Mouse (Mus musculus): ENCODE measurements around the gene Rps11. TPM values are rescaled to one million over a fixed set of nuclear protein-coding genes. Genes with fewer than 3 reads are reported as not detected.
"Not testable (repeated sequence)": the region's sequence is repeated elsewhere in the genome, so short reads cannot be mapped to it uniquely, and the experiment has no call there.

The Rps11 gene
- total and polyA plus RNA-seq, 3 experiments: 186 to 613 (median 534) TPM

- peaks cover 6% of the 10 kb centered on the region; the same call in 1 of the 2 replicates for H3K4me1 ChIP-seq (ENCODE audit: control insufficient read depth, insufficient read depth, low read length)
- H3K79me2 ChIP-seq (replicated peaks; ENCODE audit: control insufficient read depth, insufficient read depth, low read length): no peaks in the 10 kb centered on the region
- peak overlapping the region; percentile 92 for H3K9ac ChIP-seq (ENCODE audit: low read depth, low read length)
- no peak for TF ChIP-seq CTCF (IDR thresholded peaks at IDR 0.05)
- peaks cover 2% of the 10 kb centered on the region for H3K36me3 ChIP-seq (ENCODE audit: control insufficient read depth, insufficient read depth, low read length)
- WGBS: under 1% methylated on average over 5 of the region's 5 CpGs
- DNase-seq: no peak
- intact Hi-C loops (cut with DNase I): no loop called here
- peak overlapping the region; percentile 69 for H3K4me3 ChIP-seq
- H3K27me3 ChIP-seq (ENCODE audit: control insufficient read depth, insufficient read depth, low read length): no peaks in the 10 kb centered on the region
- peak overlapping the region; percentile 97 for H3K27ac ChIP-seq
These were observed 29.3 kb upstream of the Rps11 start for GRCm38 (mm10) chr7:45153586-45153985.

- intact Hi-C loops (cut with DNase I); DNase-seq: not testable (repeated sequence)
These were observed 28.8 kb upstream of the Rps11 start for GRCm38 (mm10) chr7:45153052-45153451.

DNA sequence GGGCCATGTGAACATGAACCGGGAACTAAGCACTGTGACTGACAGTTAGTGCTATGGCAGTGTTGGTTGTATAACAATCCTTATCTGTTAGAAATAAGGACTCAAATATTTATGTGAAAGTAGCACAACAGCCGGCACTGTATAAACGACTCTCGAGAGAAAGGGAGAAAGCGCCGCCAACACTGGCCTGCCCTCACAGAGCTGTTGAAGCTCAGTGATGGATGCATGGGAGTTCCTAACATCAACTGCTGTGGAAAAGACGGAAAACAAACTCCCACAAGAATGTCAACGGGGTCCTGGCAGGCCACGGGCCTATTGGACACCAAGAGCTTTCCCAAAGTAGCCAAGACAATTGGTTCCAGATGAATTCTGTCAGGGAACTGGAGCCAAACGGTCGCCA, 27.1 kb upstream of the Rps11 start:
- H3K36me3 ChIP-seq (ENCODE audit: control insufficient read depth, insufficient read depth, low read length): peaks cover 2% of the 10 kb centered on the region
- H3K27ac ChIP-seq: peak overlapping the region; percentile 40; the same call in 1 of the 2 replicates

More at GRCm38 (mm10) chr7:45153052-45153451, 28.8 kb upstream of the Rps11 start:
- not testable (repeated sequence) for H3K27me3 ChIP-seq (ENCODE audit: control insufficient read depth, insufficient read depth, low read length); H3K4me1 ChIP-seq (ENCODE audit: control insufficient read depth, insufficient read depth, low read length); H3K4me3 ChIP-seq; H3K36me3 ChIP-seq (ENCODE audit: control insufficient read depth, insufficient read depth, low read length); H3K9ac ChIP-seq (ENCODE audit: low read depth, low read length); H3K27ac ChIP-seq; H3K79me2 ChIP-seq (replicated peaks; ENCODE audit: control insufficient read depth, insufficient read depth, low read length)
- WGBS: 90% methylated on average over 2 of the region's 2 CpGs

DNA sequence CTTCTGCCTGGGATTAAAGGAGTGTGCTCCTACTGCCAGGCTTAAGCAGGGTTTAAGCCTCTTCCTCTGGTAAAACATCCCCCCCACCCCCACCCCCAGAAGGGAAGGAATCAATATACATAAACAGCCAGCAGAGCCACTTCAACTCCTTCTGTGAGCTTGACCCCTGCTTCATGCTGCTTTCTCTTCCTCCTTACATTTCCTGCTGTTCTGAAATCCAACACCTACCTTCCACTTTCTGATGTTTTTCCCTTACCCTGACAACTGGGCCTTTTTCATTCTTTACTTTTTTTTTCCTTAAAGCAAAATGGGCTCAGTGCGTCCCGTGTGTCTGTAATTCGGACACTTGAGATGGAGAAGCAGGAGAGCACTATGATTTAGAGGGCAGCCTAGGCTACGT, 26.1 kb upstream of the Rps11 start:
- peaks cover 2% of the 10 kb centered on the region for H3K36me3 ChIP-seq (ENCODE audit: control insufficient read depth, insufficient read depth, low read length)
- WGBS: 65% methylated on average over 4 of the region's 4 CpGs
- no peaks in the 10 kb centered on the region for H3K79me2 ChIP-seq (replicated peaks; ENCODE audit: control insufficient read depth, insufficient read depth, low read length)
- no peaks in the 10 kb centered on the region for H3K27me3 ChIP-seq (ENCODE audit: control insufficient read depth, insufficient read depth, low read length)
- intact Hi-C loops (cut with DNase I): no loop called here
- H3K4me3 ChIP-seq: no peak overlapping the region
- H3K4me1 ChIP-seq (ENCODE audit: control insufficient read depth, insufficient read depth, low read length): peaks cover 6% of the 10 kb centered on the region; the same call in 1 of the 2 replicates
- H3K27ac ChIP-seq: peak overlapping the region; percentile 52; the same call in 1 of the 2 replicates
- TF ChIP-seq POLR2A (IDR thresholded peaks at IDR 0.05; ENCODE audit: insufficient read depth, low read depth, low read length) (no peak), CTCF (IDR thresholded peaks at IDR 0.05) (no peak), EP300 (IDR thresholded peaks at IDR 0.05; ENCODE audit: insufficient read depth, low read depth, low read length) (no peak)
- no peak for DNase-seq
- no peak overlapping the region for H3K9ac ChIP-seq (ENCODE audit: low read depth, low read length)

More for the DNA sequence above, 27.1 kb upstream of the Rps11 start:
- intact Hi-C loops (cut with DNase I): no loop called here
- Histone ChIP-seq H3K4me3 (no peak overlapping the region), H3K4me1 (ENCODE audit: control insufficient read depth, insufficient read depth, low read length) (peaks cover 6% of the 10 kb centered on the region; the same call in 1 of the 2 replicates), H3K9ac (ENCODE audit: low read depth, low read length) (no peak overlapping the region), H3K79me2 (replicated peaks; ENCODE audit: control insufficient read depth, insufficient read depth, low read length) (no peaks in the 10 kb centered on the region), H3K27me3 (ENCODE audit: control insufficient read depth, insufficient read depth, low read length) (no peaks in the 10 kb centered on the region)
- peak in 1 of 2 experiments; percentile 67 for DNase-seq
- WGBS: 50% methylated on average over 11 of the region's 11 CpGs
- TF ChIP-seq CTCF (IDR thresholded peaks at IDR 0.05) (no peak), EP300 (IDR thresholded peaks at IDR 0.05; ENCODE audit: insufficient read depth, low read depth, low read length) (no peak), POLR2A (IDR thresholded peaks at IDR 0.05; ENCODE audit: insufficient read depth, low read depth, low read length) (no peak)

DNA sequence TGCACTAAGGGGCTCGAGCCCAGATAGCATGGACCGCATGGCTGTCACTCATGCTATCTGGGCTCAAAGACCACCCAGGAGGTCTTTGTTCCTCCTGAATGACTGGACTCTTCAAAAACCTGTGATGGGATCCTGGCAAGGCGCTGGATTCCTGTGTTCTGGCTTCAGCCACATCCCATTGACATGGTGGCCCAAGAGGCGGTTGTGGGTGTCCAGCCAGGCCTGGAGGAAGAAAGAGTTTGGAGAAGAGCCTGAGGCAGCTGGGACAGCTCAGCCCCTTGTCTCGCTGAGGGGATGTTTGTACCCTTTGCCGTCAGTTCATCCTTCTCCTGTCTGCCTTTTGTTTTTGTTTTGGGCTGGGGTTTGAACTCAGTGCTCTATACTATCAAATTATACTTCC, 25.3 kb upstream of the Rps11 start:
- Histone ChIP-seq H3K27me3 (ENCODE audit: control insufficient read depth, insufficient read depth, low read length) (no peaks in the 10 kb centered on the region), H3K36me3 (ENCODE audit: control insufficient read depth, insufficient read depth, low read length) (peaks cover 2% of the 10 kb centered on the region), H3K27ac (peak overlapping the region; percentile 23; the same call in 1 of the 2 replicates), H3K4me1 (ENCODE audit: control insufficient read depth, insufficient read depth, low read length) (peaks cover 5% of the 10 kb centered on the region; the same call in 1 of the 2 replicates), H3K9ac (ENCODE audit: low read depth, low read length) (no peak overlapping the region), H3K79me2 (replicated peaks; ENCODE audit: control insufficient read depth, insufficient read depth, low read length) (no peaks in the 10 kb centered on the region), H3K4me3 (no peak overlapping the region)
- TF ChIP-seq EP300 (IDR thresholded peaks at IDR 0.05; ENCODE audit: insufficient read depth, low read depth, low read length): 0 out of 2 replicates have a peak, but pooled peaks have one; percentile 11
- TF ChIP-seq POLR2A (IDR thresholded peaks at IDR 0.05; ENCODE audit: insufficient read depth, low read depth, low read length): no peak
- DNase-seq: peak; percentile 61 to 66
- 82% methylated on average over 6 of the region's 6 CpGs for WGBS
- intact Hi-C loops (cut with DNase I): no loop called here

- H3K9ac ChIP-seq (ENCODE audit: low read depth, low read length): no peak overlapping the region
- intact Hi-C loops (cut with DNase I): no loop called here
- H3K79me2 ChIP-seq (replicated peaks; ENCODE audit: control insufficient read depth, insufficient read depth, low read length): no peaks in the 10 kb centered on the region
- peak overlapping the region; percentile 5 for H3K27ac ChIP-seq
- peaks cover 5% of the 10 kb centered on the region; the same call in 1 of the 2 replicates for H3K4me1 ChIP-seq (ENCODE audit: control insufficient read depth, insufficient read depth, low read length)
- DNase-seq: peak in 1 of 2 experiments; percentile 53
- peaks cover 2% of the 10 kb centered on the region for H3K36me3 ChIP-seq (ENCODE audit: control insufficient read depth, insufficient read depth, low read length)
- H3K27me3 ChIP-seq (ENCODE audit: control insufficient read depth, insufficient read depth, low read length): no peaks in the 10 kb centered on the region
- WGBS: 38% methylated on average over 4 of the region's 4 CpGs
- TF ChIP-seq EP300 (IDR thresholded peaks at IDR 0.05; ENCODE audit: insufficient read depth, low read depth, low read length): no peak
- no peak overlapping the region for H3K4me3 ChIP-seq
These were observed 24.4 kb upstream of the Rps11 start for GRCm38 (mm10) chr7:45148534-45149098.
